In the genomic region with DNA sequence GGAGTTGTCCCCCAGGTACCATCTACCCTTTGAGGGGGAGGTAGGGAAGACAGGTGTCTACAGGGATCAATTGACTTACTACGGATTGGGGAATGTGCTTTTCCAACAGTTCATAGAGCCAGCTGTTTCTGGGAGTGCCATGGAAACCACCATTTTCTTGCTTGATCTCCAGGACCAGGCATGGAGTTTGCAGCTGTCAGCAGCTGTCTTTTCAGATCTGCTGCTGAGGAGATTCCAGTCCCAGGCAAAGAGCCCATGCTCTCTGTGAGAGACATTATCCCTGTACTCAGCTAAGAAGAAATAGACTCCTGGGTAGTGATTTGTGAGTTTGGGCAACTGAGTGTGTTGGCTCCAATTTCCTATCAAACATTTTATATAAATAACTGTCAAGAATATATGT, we compare ENCODE assay signal across 15 mouse cellular contexts.
A peak's percentile ranks its signal among the peaks of the same experiment; 100 is the strongest.
DNase-seq lines count a peak whose midpoint lies in the region; ATAC-seq and TF ChIP-seq lines count a peak whose summit lies in the region.
"Had no signal": no experiment of that assay in that cellular context is flagged by ENCODE, and none has a peak within 500 bp of the region (broad histone marks: within the 10 kb centered on the region; RNA-seq: fewer than 3 reads in every experiment).

No protein-coding gene starts in this region.

- H3K4me1 ChIP-seq in heart, adult 2 months (ENCODE audit: control insufficient read depth, insufficient read depth, low read length): peaks cover 5% of the 10 kb centered on the region; the same call in 1 of the 2 replicates
- peaks cover 3% of the 10 kb centered on the region; the same call in 1 of the 2 replicates for H3K4me1 ChIP-seq in heart, embryonic 10.5 days
- peaks cover 12% of the 10 kb centered on the region; the same call in 1 of the 2 replicates for H3K4me1 ChIP-seq in lung, embryonic 15.5 days
- H3K4me1 ChIP-seq in lung, adult 2 months (ENCODE audit: control insufficient read depth, insufficient read depth, low read length): no peaks in the 10 kb centered on the region
- H3K4me1 ChIP-seq in lung, embryonic 16.5 days (replicated peaks; ENCODE audit: control insufficient read depth, insufficient read depth, low read length): peaks cover 2% of the 10 kb centered on the region; the same call in 1 of the 2 replicates
- H3K4me1 ChIP-seq: forebrain, embryonic 12.5 days; liver, embryonic 13.5 days; midbrain, embryonic 15.5 days had no signal

- no peak for DNase-seq in heart, adult 2 months
- no peak for DNase-seq in heart, embryonic 10.5 days (ENCODE audit: low spot score)
- DNase-seq in lung, adult 2 months: no peak
- no peak for DNase-seq in ovary, postnatal 14 days (ENCODE audit: low spot score)
- DNase-seq in right cerebral cortex, postnatal 4 days: no peak
- DNase-seq: adrenal gland, postnatal 10 days; cerebellum, adult 8-10 months; layer of hippocampus, adult 9-11 months; liver, embryonic 13.5 days had no signal

- peak; percentile 62; the same call in 1 of the 2 replicates for ATAC-seq in lung, embryonic 15.5 days (ENCODE audit: borderline replicate concordance, extremely low read depth, low FRiP score, low TSS enrichment)
- peak; percentile 58; the same call in 1 of the 2 replicates for ATAC-seq in lung, embryonic 16.5 days (ENCODE audit: low read depth)
- ATAC-seq: midbrain, embryonic 15.5 days had no signal

- H3K4me3 ChIP-seq in heart, adult 2 months: no peak overlapping the region
- H3K4me3 ChIP-seq in heart, embryonic 10.5 days: no peak overlapping the region
- no peak overlapping the region for H3K4me3 ChIP-seq in lung, embryonic 15.5 days
- no peak overlapping the region for H3K4me3 ChIP-seq in lung, adult 2 months (replicated peaks; ENCODE audit: extremely low read depth, low read depth, low read length)
- H3K4me3 ChIP-seq in lung, embryonic 16.5 days (ENCODE audit: low read length): no peak overlapping the region
- H3K4me3 ChIP-seq: forebrain, embryonic 12.5 days; liver, embryonic 13.5 days; midbrain, embryonic 15.5 days had no signal

- no peak for TF ChIP-seq POLR2A in heart, adult 2 months (IDR thresholded peaks at IDR 0.05; ENCODE audit: insufficient read depth, low read depth, low read length)
- TF ChIP-seq POLR2A in lung, adult 2 months (IDR thresholded peaks at IDR 0.05; ENCODE audit: borderline replicate concordance, extremely low read depth, low read depth, low read length): no peak

- no peaks in the 10 kb centered on the region for H3K9me3 ChIP-seq in heart, embryonic 10.5 days
- no peaks in the 10 kb centered on the region for H3K9me3 ChIP-seq in lung, embryonic 15.5 days
- no peaks in the 10 kb centered on the region for H3K9me3 ChIP-seq in lung, embryonic 16.5 days (ENCODE audit: control insufficient read depth, low read length)
- H3K9me3 ChIP-seq: forebrain, embryonic 12.5 days; liver, embryonic 13.5 days; midbrain, embryonic 15.5 days had no signal

- no peaks in the 10 kb centered on the region for H3K27me3 ChIP-seq in heart, adult 2 months (ENCODE audit: control insufficient read depth, insufficient read depth, low read length)
- no peaks in the 10 kb centered on the region for H3K27me3 ChIP-seq in heart, embryonic 10.5 days (ENCODE audit: insufficient read depth, poor library complexity, severe bottlenecking)
- no peaks in the 10 kb centered on the region for H3K27me3 ChIP-seq in lung, embryonic 15.5 days
- no peaks in the 10 kb centered on the region for H3K27me3 ChIP-seq in lung, embryonic 16.5 days (ENCODE audit: control insufficient read depth, insufficient read depth, low read depth, low read length)
- H3K27me3 ChIP-seq: forebrain, embryonic 12.5 days; liver, embryonic 13.5 days; midbrain, embryonic 15.5 days had no signal

- H3K79me2 ChIP-seq in heart, adult 2 months (replicated peaks; ENCODE audit: control insufficient read depth, insufficient read depth, low read length): no peaks in the 10 kb centered on the region

- peaks cover 10% of the 10 kb centered on the region; the same call in 1 of the 2 replicates for H3K36me3 ChIP-seq in heart, adult 2 months (ENCODE audit: control insufficient read depth, insufficient read depth, low read length)
- H3K36me3 ChIP-seq in heart, embryonic 10.5 days: no peaks in the 10 kb centered on the region
- no peaks in the 10 kb centered on the region for H3K36me3 ChIP-seq in lung, embryonic 15.5 days
- no peaks in the 10 kb centered on the region for H3K36me3 ChIP-seq in lung, embryonic 16.5 days (ENCODE audit: control insufficient read depth, insufficient read depth, low read length)
- H3K36me3 ChIP-seq: forebrain, embryonic 12.5 days; G1E; liver, embryonic 13.5 days; midbrain, embryonic 15.5 days had no signal

- H3K4me2 ChIP-seq in lung, embryonic 15.5 days: no peak overlapping the region
- no peak overlapping the region for H3K4me2 ChIP-seq in lung, embryonic 16.5 days (ENCODE audit: low read depth, low read length)
- H3K4me2 ChIP-seq: forebrain, embryonic 12.5 days; liver, embryonic 13.5 days; midbrain, embryonic 15.5 days had no signal

- 67% methylated on average over 1 of the region's 1 CpGs for WGBS in heart, adult 2 months
- 84% methylated on average over 1 of the region's 1 CpGs for WGBS in heart, embryonic 10.5 days
- WGBS in lung, embryonic 15.5 days: 56% methylated on average over 1 of the region's 1 CpGs
- 77% methylated on average over 1 of the region's 1 CpGs for WGBS in lung, adult 2 months
- 65% methylated on average over 1 of the region's 1 CpGs for WGBS in lung, embryonic 16.5 days

- intact Hi-C loops in heart, adult 2 months (cut with DNase I): no loop called here

- H3K9ac ChIP-seq in heart, adult 2 months (ENCODE audit: low read depth, low read length): no peak overlapping the region
- H3K9ac ChIP-seq in lung, embryonic 15.5 days: no peak overlapping the region
- H3K9ac ChIP-seq in lung, embryonic 16.5 days (ENCODE audit: low read length): no peak overlapping the region
- H3K9ac ChIP-seq: forebrain, embryonic 12.5 days; liver, embryonic 13.5 days; midbrain, embryonic 15.5 days had no signal

- peak overlapping the region; percentile 77 for H3K27ac ChIP-seq in heart, adult 2 months
- H3K27ac ChIP-seq in heart, embryonic 10.5 days: no peak overlapping the region
- peak overlapping the region; percentile 1; the same call in 1 of the 2 replicates for H3K27ac ChIP-seq in lung, embryonic 15.5 days
- no peak overlapping the region; the same call in 1 of the 2 replicates for H3K27ac ChIP-seq in lung, embryonic 16.5 days (ENCODE audit: low read length)
- H3K27ac ChIP-seq: forebrain, embryonic 12.5 days; kidney, postnatal 0 days; liver, embryonic 13.5 days; midbrain, embryonic 15.5 days had no signal

- TF ChIP-seq EP300 in heart, adult 2 months (IDR thresholded peaks at IDR 0.05; ENCODE audit: insufficient read depth, low read depth, low read length): no peak

- no peak for TF ChIP-seq CTCF in heart, adult 2 months (IDR thresholded peaks at IDR 0.05)
- no peak for TF ChIP-seq CTCF in lung, adult 2 months (IDR thresholded peaks at IDR 0.05; ENCODE audit: insufficient read depth, low read length)

Comparison
In these comparisons a context has a peak if more than half of its experiments do, and no peak if none do; other contexts are left out.
1. H3K27ac ChIP-seq: peak in heart, adult 2 months (single experiment) and lung, embryonic 15.5 days (single experiment); none in heart, embryonic 10.5 days (single experiment) and lung, embryonic 16.5 days (single experiment).